Mouse (Mus musculus) heart, embryonic 10.5 days (tissue): Measurements from ENCODE around the gene Fam227a. TPM values are rescaled to one million over a fixed set of nuclear protein-coding genes. Genes with fewer than 3 reads are reported as not detected.

Experiments
- DNase-seq: peaks from one replicate; pipeline ENCODE4 v3.0.0-alpha.2; 2017; ENCODE audit warnings: low spot score
- H3K27ac ChIP-seq: fragments of 300-500 bp; sonication (generic); 2 replicates; pipeline ENCODE4 v1.5.1; 2016; ENCODE audit warnings: mild to moderate bottlenecking
- H3K27me3 ChIP-seq: fragments of 300-500 bp; sonication (generic); 2 replicates; pipeline ENCODE4 v1.6.1; 2016; ENCODE audit warnings: mild to moderate bottlenecking; ENCODE audit not compliant: poor library complexity, insufficient read depth, severe bottlenecking
- H3K36me3 ChIP-seq: fragments of 300-500 bp; sonication (generic); 2 replicates; pipeline ENCODE4 v1.6.1; 2016; ENCODE audit warnings: mild to moderate bottlenecking, moderate library complexity
- H3K4me1 ChIP-seq: fragments of 300-500 bp; sonication (generic); 2 replicates; pipeline ENCODE4 v1.6.1; 2016; ENCODE audit warnings: mild to moderate bottlenecking
- H3K4me3 ChIP-seq: fragments of 300-500 bp; sonication (generic); 2 replicates; pipeline ENCODE4 v1.5.1; 2016; ENCODE audit warnings: mild to moderate bottlenecking, moderate library complexity
- H3K9me3 ChIP-seq: fragments of 300-500 bp; sonication (generic); 2 replicates; pipeline ENCODE4 v1.6.1; 2016; ENCODE audit warnings: mild to moderate bottlenecking, moderate library complexity
- WGBS: fragments of 180-500 bp; shearing (Covaris S2); methylation state at CpG from one replicate; pipeline ENCODE4 v1.1.7; 2016; 5-methylcytosine and 5-hydroxymethylcytosine counted together
- polyA plus RNA-seq: library from polyadenylated mRNA; unstranded; fragments of >200 nt; fragmentation: Nextera tagmentation; extraction: Ambion mirVana; gene quantifications from 2 replicates; pipeline ENCODE4 v1.2.1, GENCODE M21; 2016

Gene Fam227a
- polyA plus RNA-seq, 1 experiment from 2014 or later = 1.1 TPM

- Histone ChIP-seq H3K4me1 (peaks cover 61% of the 10 kb centered on the region), H3K36me3 (peaks cover 11% of the 10 kb centered on the region), H3K9me3 (no peaks in the 10 kb centered on the region), H3K4me3 (peak overlapping the region; percentile 94), H3K27me3 (no peaks in the 10 kb centered on the region), H3K27ac (peak overlapping the region; percentile 70)
- DNase-seq = no peak
- WGBS = 16% methylated on average over 24 of the region's 24 CpGs
Observed at GRCm38 (mm10) chr15:79689662-79690425, 31.1 kb upstream of the Fam227a start.

GRCm38 (mm10) chr15:79688268-79688956, 29.7 kb upstream of the Fam227a start:
- Histone ChIP-seq H3K36me3 (no peaks in the 10 kb centered on the region), H3K27me3 (no peaks in the 10 kb centered on the region), H3K4me1 (peaks cover 64% of the 10 kb centered on the region), H3K4me3 (peak overlapping the region; percentile 86), H3K27ac (peak overlapping the region; percentile 95), H3K9me3 (no peaks in the 10 kb centered on the region)
- WGBS = 5% methylated on average over 8 of the region's 8 CpGs
- no peak for DNase-seq

GRCm38 (mm10) chr15:79687646-79688267, 29.0 kb upstream of the Fam227a start, which contains the start of gene Josd1:
TSS of gene Josd1 (minus strand) at chr15:79687919.
- DNase-seq = peak; percentile 98
- under 1% methylated on average over 69 of the region's 72 CpGs for WGBS
- H3K4me3 ChIP-seq = peak within 1 kb of the TSS; percentile 86
- peaks cover 65% of the 10 kb centered on the region for H3K4me1 ChIP-seq
- no peaks in the 10 kb centered on the region for H3K9me3 ChIP-seq
- H3K27me3 ChIP-seq = no peaks in the 10 kb centered on the region
- peak within 1 kb of the TSS; percentile 95 for H3K27ac ChIP-seq
- H3K36me3 ChIP-seq = no peaks in the 10 kb centered on the region

- DNase-seq = no peak
- under 1% methylated on average over 33 of the region's 33 CpGs for WGBS
- H3K36me3 ChIP-seq = no peaks in the 10 kb centered on the region
- no peaks in the 10 kb centered on the region for H3K27me3 ChIP-seq
- no peaks in the 10 kb centered on the region for H3K9me3 ChIP-seq
- peak overlapping the region; percentile 95 for H3K27ac ChIP-seq
- H3K4me1 ChIP-seq = peaks cover 66% of the 10 kb centered on the region
- peak overlapping the region; percentile 86 for H3K4me3 ChIP-seq
Observed at GRCm38 (mm10) chr15:79687175-79687574, 28.4 kb upstream of the Fam227a start.

- peak overlapping the region; percentile 86 for H3K4me3 ChIP-seq
- no peaks in the 10 kb centered on the region for H3K36me3 ChIP-seq
- peak overlapping the region; percentile 95 for H3K27ac ChIP-seq
- DNase-seq = no peak
- H3K9me3 ChIP-seq = no peaks in the 10 kb centered on the region
- no peaks in the 10 kb centered on the region for H3K27me3 ChIP-seq
- peaks cover 64% of the 10 kb centered on the region for H3K4me1 ChIP-seq
- 3% methylated on average over 15 of the region's 15 CpGs for WGBS
Observed at GRCm38 (mm10) chr15:79686046-79686869, 27.5 kb upstream of the Fam227a start.

- 43% methylated on average over 6 of the region's 6 CpGs for WGBS
- H3K4me3 ChIP-seq = peak overlapping the region; percentile 86
- no peaks in the 10 kb centered on the region for H3K27me3 ChIP-seq
- H3K9me3 ChIP-seq = no peaks in the 10 kb centered on the region
- no peak for DNase-seq
- peak overlapping the region; percentile 95 for H3K27ac ChIP-seq
- H3K36me3 ChIP-seq = 0 out of 2 replicates have a peak, but pooled peaks cover 2% of the 10 kb centered on the region
- H3K4me1 ChIP-seq = peaks cover 66% of the 10 kb centered on the region
Observed at GRCm38 (mm10) chr15:79685141-79685641, 26.4 kb upstream of the Fam227a start.

- Histone ChIP-seq H3K27me3 (no peaks in the 10 kb centered on the region), H3K36me3 (peaks cover 2% of the 10 kb centered on the region; the same call in 1 of the 2 replicates), H3K4me3 (peak overlapping the region; percentile 86), H3K9me3 (no peaks in the 10 kb centered on the region), H3K4me1 (peaks cover 65% of the 10 kb centered on the region), H3K27ac (no peak overlapping the region)
- 85% methylated on average over 6 of the region's 6 CpGs for WGBS
- no peak for DNase-seq
Observed at GRCm38 (mm10) chr15:79684616-79685015, 25.9 kb upstream of the Fam227a start.

- Histone ChIP-seq H3K4me1 (peaks cover 61% of the 10 kb centered on the region), H3K27ac (peak overlapping the region; percentile 37; the same call in 1 of the 2 replicates), H3K4me3 (peak overlapping the region; percentile 86), H3K36me3 (peaks cover 2% of the 10 kb centered on the region; the same call in 1 of the 2 replicates), H3K9me3 (no peaks in the 10 kb centered on the region), H3K27me3 (no peaks in the 10 kb centered on the region)
- WGBS = 57% methylated on average over 19 of the region's 19 CpGs
- no peak for DNase-seq
Observed at GRCm38 (mm10) chr15:79683707-79684465, 25.1 kb upstream of the Fam227a start.

- peaks cover 2% of the 10 kb centered on the region; the same call in 1 of the 2 replicates for H3K36me3 ChIP-seq
- H3K4me3 ChIP-seq = peak overlapping the region; percentile 86
- no peak for DNase-seq
- H3K27me3 ChIP-seq = no peaks in the 10 kb centered on the region
- no peaks in the 10 kb centered on the region for H3K9me3 ChIP-seq
- H3K4me1 ChIP-seq = peaks cover 58% of the 10 kb centered on the region
- 75% methylated on average over 6 of the region's 6 CpGs for WGBS
- peak overlapping the region; percentile 37; the same call in 1 of the 2 replicates for H3K27ac ChIP-seq
Observed at GRCm38 (mm10) chr15:79683146-79683545, 24.4 kb upstream of the Fam227a start.

- peaks cover 58% of the 10 kb centered on the region for H3K4me1 ChIP-seq
- WGBS = 82% methylated on average over 4 of the region's 4 CpGs
- H3K4me3 ChIP-seq = no peak overlapping the region
- H3K9me3 ChIP-seq = no peaks in the 10 kb centered on the region
- peak overlapping the region; percentile 59 for H3K27ac ChIP-seq
- peaks cover 9% of the 10 kb centered on the region for H3K36me3 ChIP-seq
- H3K27me3 ChIP-seq = no peaks in the 10 kb centered on the region
- DNase-seq = no peak
Observed at GRCm38 (mm10) chr15:79681973-79682372, 23.2 kb upstream of the Fam227a start.

GRCm38 (mm10) chr15:79677936-79678335, 19.2 kb upstream of the Fam227a start:
- no peak for DNase-seq
- Histone ChIP-seq H3K36me3 (peaks cover 48% of the 10 kb centered on the region), H3K4me3 (no peak overlapping the region), H3K27ac (no peak overlapping the region), H3K9me3 (no peaks in the 10 kb centered on the region), H3K4me1 (peaks cover 21% of the 10 kb centered on the region), H3K27me3 (no peaks in the 10 kb centered on the region)
- WGBS = 90% methylated on average over 2 of the region's 2 CpGs
